Comparison of ENCODE assay signal across 35 mouse cellular contexts in genomic region chr14:74544028-74544427, GRCm38 (mm10).
"Had no signal": no experiment of that assay in that cellular context is flagged by ENCODE, and none has a peak within 500 bp of the region (broad histone marks: within the 10 kb centered on the region; RNA-seq: fewer than 3 reads in every experiment).

No protein-coding gene starts in this region.

- ATAC-seq: hindbrain, embryonic 16.5 days; hindbrain, postnatal 0 days; inflammation-experienced regulatory T-cells, adult 6 months; intestine, embryonic 15.5 days; intestine, embryonic 16.5 days; intestine, postnatal 0 days had no signal

- H3K4me3 ChIP-seq: heart, embryonic 10.5 days; heart, embryonic 12.5 days; heart, embryonic 13.5 days; heart, embryonic 15.5 days; hindbrain, embryonic 10.5 days; hindbrain, embryonic 12.5 days; hindbrain, embryonic 13.5 days; hindbrain, embryonic 15.5 days; intestine, embryonic 15.5 days; kidney, embryonic 15.5 days; layer of hippocampus, adult 2 months had no signal

- H3K9me3 ChIP-seq: heart, embryonic 10.5 days; heart, embryonic 12.5 days; heart, embryonic 13.5 days; heart, embryonic 15.5 days; hindbrain, embryonic 10.5 days; hindbrain, embryonic 12.5 days; hindbrain, embryonic 13.5 days; hindbrain, embryonic 15.5 days; intestine, embryonic 15.5 days; kidney, embryonic 15.5 days had no signal

- DNase-seq: heart, postnatal 10 days; heart, postnatal 14 days; heart, postnatal 36 days; heart, postnatal 4 days; kidney, adult 11 months; kidney, adult 18-20 months; kidney, adult 2 months; kidney, adult 8-10 months; kidney, adult 9 months; kidney, postnatal 10 days; kidney, postnatal 14 days; kidney, postnatal 25 days; kidney, postnatal 36 days; kidney, postnatal 4 days; layer of hippocampus, adult 9-11 months; layer of hippocampus, postnatal 36 days had no signal

- H3K4me2 ChIP-seq: heart, embryonic 11.5 days; heart, embryonic 12.5 days; heart, embryonic 13.5 days; heart, embryonic 15.5 days; hindbrain, embryonic 12.5 days; hindbrain, embryonic 13.5 days; hindbrain, embryonic 14.5 days; hindbrain, embryonic 15.5 days; intestine, embryonic 15.5 days; kidney, embryonic 15.5 days had no signal

- H3K36me3 ChIP-seq: heart, embryonic 10.5 days; heart, embryonic 12.5 days; heart, embryonic 13.5 days; heart, embryonic 15.5 days; hindbrain, embryonic 10.5 days; hindbrain, embryonic 12.5 days; hindbrain, embryonic 13.5 days; hindbrain, embryonic 15.5 days; intestine, embryonic 15.5 days; kidney, embryonic 15.5 days had no signal

- H3K9ac ChIP-seq: heart, embryonic 12.5 days; heart, embryonic 13.5 days; heart, embryonic 15.5 days; hindbrain, embryonic 12.5 days; hindbrain, embryonic 13.5 days; hindbrain, embryonic 14.5 days; hindbrain, embryonic 15.5 days; intestine, embryonic 15.5 days; kidney, embryonic 15.5 days had no signal

- H3K27me3 ChIP-seq: heart, embryonic 12.5 days; heart, embryonic 13.5 days; heart, embryonic 15.5 days; hindbrain, embryonic 12.5 days; hindbrain, embryonic 13.5 days; hindbrain, embryonic 15.5 days; intestine, embryonic 15.5 days; kidney, embryonic 15.5 days had no signal

- H3K27ac ChIP-seq: heart, embryonic 10.5 days; heart, embryonic 13.5 days; heart, embryonic 15.5 days; hindbrain, embryonic 10.5 days; hindbrain, embryonic 12.5 days; hindbrain, embryonic 13.5 days; hindbrain, embryonic 14.5 days; hindbrain, embryonic 15.5 days; hindbrain, postnatal 0 days; intestine, embryonic 15.5 days; kidney, embryonic 15.5 days; kidney, postnatal 0 days; layer of hippocampus, adult 2 months had no signal

- H3K4me1 ChIP-seq: heart, embryonic 10.5 days; heart, embryonic 12.5 days; heart, embryonic 13.5 days; heart, embryonic 15.5 days; hindbrain, embryonic 10.5 days; hindbrain, embryonic 12.5 days; hindbrain, embryonic 13.5 days; hindbrain, embryonic 15.5 days; intestine, embryonic 15.5 days; kidney, embryonic 15.5 days had no signal
